Mouse (Mus musculus): ENCODE results near the gene Hnf1b. TPM values are rescaled to one million over a fixed set of nuclear protein-coding genes. Genes with fewer than 3 reads are reported as not detected.

The Hnf1b gene
- polyA plus RNA-seq, 1 experiment from 2014 or later = 0.09 TPM

- no peak overlapping the region for H3K27ac ChIP-seq (ENCODE audit: poor library complexity, severe bottlenecking)
- H3K9me3 ChIP-seq (replicated peaks) = no peaks in the 10 kb centered on the region
- H3K4me1 ChIP-seq (replicated peaks) = no peaks in the 10 kb centered on the region
- no peaks in the 10 kb centered on the region for H3K36me3 ChIP-seq
- ATAC-seq (ENCODE audit: insufficient number of reproducible peaks, low FRiP score) = no peak
- 76% methylated on average over 16 of the region's 16 CpGs for WGBS
- no peaks in the 10 kb centered on the region for H3K27me3 ChIP-seq (replicated peaks)
- H3K9ac ChIP-seq = no peak overlapping the region
- H3K4me3 ChIP-seq = no peak overlapping the region
- H3K4me2 ChIP-seq = no peak overlapping the region
These were observed 46.9 kb downstream of the Hnf1b start for GRCm38 (mm10) chr11:83896430-83897410.

GRCm38 (mm10) chr11:83897569-83897968, 47.7 kb downstream of the Hnf1b start:
- no peak for ATAC-seq (ENCODE audit: insufficient number of reproducible peaks, low FRiP score)
- Histone ChIP-seq H3K27me3 (replicated peaks) (no peaks in the 10 kb centered on the region), H3K4me2 (no peak overlapping the region), H3K4me3 (no peak overlapping the region), H3K9me3 (replicated peaks) (no peaks in the 10 kb centered on the region), H3K27ac (ENCODE audit: poor library complexity, severe bottlenecking) (no peak overlapping the region), H3K9ac (no peak overlapping the region), H3K36me3 (no peaks in the 10 kb centered on the region), H3K4me1 (replicated peaks) (no peaks in the 10 kb centered on the region)
- WGBS = 60% methylated on average over 7 of the region's 7 CpGs

GRCm38 (mm10) chr11:83902812-83903211, 52.9 kb downstream of the Hnf1b start:
- Histone ChIP-seq H3K27me3 (replicated peaks) (no peaks in the 10 kb centered on the region), H3K4me1 (replicated peaks) (no peaks in the 10 kb centered on the region), H3K36me3 (no peaks in the 10 kb centered on the region), H3K4me3 (no peak overlapping the region), H3K4me2 (no peak overlapping the region), H3K9ac (no peak overlapping the region), H3K9me3 (replicated peaks) (no peaks in the 10 kb centered on the region), H3K27ac (ENCODE audit: poor library complexity, severe bottlenecking) (no peak overlapping the region)
- no peak for ATAC-seq (ENCODE audit: insufficient number of reproducible peaks, low FRiP score)
- 78% methylated on average over 3 of the region's 3 CpGs for WGBS

- H3K36me3 ChIP-seq = no peaks in the 10 kb centered on the region
- H3K4me3 ChIP-seq = no peak overlapping the region
- H3K4me1 ChIP-seq (replicated peaks) = no peaks in the 10 kb centered on the region
- H3K4me2 ChIP-seq = no peak overlapping the region
- H3K9me3 ChIP-seq (replicated peaks) = no peaks in the 10 kb centered on the region
- H3K27me3 ChIP-seq (replicated peaks) = no peaks in the 10 kb centered on the region
- no peak overlapping the region for H3K9ac ChIP-seq
- WGBS = 73% methylated on average over 5 of the region's 5 CpGs
- no peak overlapping the region for H3K27ac ChIP-seq (ENCODE audit: poor library complexity, severe bottlenecking)
- no peak for ATAC-seq (ENCODE audit: insufficient number of reproducible peaks, low FRiP score)
These were observed 55.9 kb downstream of the Hnf1b start for GRCm38 (mm10) chr11:83905756-83906155.

- 57% methylated on average over 7 of the region's 7 CpGs for WGBS
- Histone ChIP-seq H3K9me3 (replicated peaks) (no peaks in the 10 kb centered on the region), H3K9ac (no peak overlapping the region), H3K4me3 (no peak overlapping the region), H3K4me1 (replicated peaks) (no peaks in the 10 kb centered on the region), H3K4me2 (no peak overlapping the region), H3K27me3 (replicated peaks) (no peaks in the 10 kb centered on the region), H3K27ac (ENCODE audit: poor library complexity, severe bottlenecking) (no peak overlapping the region), H3K36me3 (no peaks in the 10 kb centered on the region)
- ATAC-seq (ENCODE audit: insufficient number of reproducible peaks, low FRiP score) = no peak
These were observed 58.5 kb downstream of the Hnf1b start for GRCm38 (mm10) chr11:83908376-83908775.

GRCm38 (mm10) chr11:83913824-83914311, 64.0 kb downstream of the Hnf1b start:
- Histone ChIP-seq H3K4me2 (no peak overlapping the region), H3K4me3 (no peak overlapping the region), H3K27me3 (replicated peaks) (0 out of 2 replicates have a peak, but pooled peaks cover 2% of the 10 kb centered on the region), H3K36me3 (no peaks in the 10 kb centered on the region), H3K4me1 (replicated peaks) (0 out of 2 replicates have a peak, but pooled peaks cover 4% of the 10 kb centered on the region), H3K9ac (no peak overlapping the region), H3K27ac (ENCODE audit: poor library complexity, severe bottlenecking) (no peak overlapping the region), H3K9me3 (replicated peaks) (no peaks in the 10 kb centered on the region)
- no peak for ATAC-seq (ENCODE audit: insufficient number of reproducible peaks, low FRiP score)
- WGBS = 64% methylated on average over 8 of the region's 8 CpGs

GRCm38 (mm10) chr11:83914501-83914900, 64.6 kb downstream of the Hnf1b start:
- 0 out of 2 replicates have a peak, but pooled peaks cover 4% of the 10 kb centered on the region for H3K4me1 ChIP-seq (replicated peaks)
- H3K27ac ChIP-seq (ENCODE audit: poor library complexity, severe bottlenecking) = no peak overlapping the region
- ATAC-seq (ENCODE audit: insufficient number of reproducible peaks, low FRiP score) = no peak
- no peaks in the 10 kb centered on the region for H3K9me3 ChIP-seq (replicated peaks)
- WGBS = 49% methylated on average over 4 of the region's 4 CpGs
- no peaks in the 10 kb centered on the region for H3K36me3 ChIP-seq
- no peak overlapping the region for H3K9ac ChIP-seq
- H3K27me3 ChIP-seq (replicated peaks) = 0 out of 2 replicates have a peak, but pooled peaks cover 2% of the 10 kb centered on the region
- no peak overlapping the region for H3K4me2 ChIP-seq
- no peak overlapping the region for H3K4me3 ChIP-seq

- no peak overlapping the region for H3K27ac ChIP-seq (ENCODE audit: poor library complexity, severe bottlenecking)
- H3K4me3 ChIP-seq = no peak overlapping the region
- no peaks in the 10 kb centered on the region for H3K36me3 ChIP-seq
- no peak overlapping the region for H3K9ac ChIP-seq
- H3K4me2 ChIP-seq = no peak overlapping the region
- H3K27me3 ChIP-seq (replicated peaks) = 0 out of 2 replicates have a peak, but pooled peaks cover 2% of the 10 kb centered on the region
- 82% methylated on average over 2 of the region's 2 CpGs for WGBS
- H3K4me1 ChIP-seq (replicated peaks) = no peaks in the 10 kb centered on the region
- H3K9me3 ChIP-seq (replicated peaks) = no peaks in the 10 kb centered on the region
- no peak for ATAC-seq (ENCODE audit: insufficient number of reproducible peaks, low FRiP score)
These were observed 72.7 kb downstream of the Hnf1b start for GRCm38 (mm10) chr11:83922600-83922999.

GRCm38 (mm10) chr11:83927097-83927496, 77.2 kb downstream of the Hnf1b start:
- no peaks in the 10 kb centered on the region for H3K9me3 ChIP-seq (replicated peaks)
- H3K4me2 ChIP-seq = no peak overlapping the region
- no peaks in the 10 kb centered on the region for H3K36me3 ChIP-seq
- no peaks in the 10 kb centered on the region for H3K27me3 ChIP-seq (replicated peaks)
- WGBS = 50% methylated on average over 3 of the region's 3 CpGs
- H3K9ac ChIP-seq = no peak overlapping the region
- ATAC-seq (ENCODE audit: insufficient number of reproducible peaks, low FRiP score) = no peak
- H3K27ac ChIP-seq (ENCODE audit: poor library complexity, severe bottlenecking) = no peak overlapping the region
- H3K4me3 ChIP-seq = no peak overlapping the region
- H3K4me1 ChIP-seq (replicated peaks) = no peaks in the 10 kb centered on the region

- ATAC-seq (ENCODE audit: insufficient number of reproducible peaks, low FRiP score) = no peak
- no peak overlapping the region for H3K4me2 ChIP-seq
- no peak overlapping the region for H3K9ac ChIP-seq
- H3K27me3 ChIP-seq (replicated peaks) = no peaks in the 10 kb centered on the region; the same call in 1 of the 2 replicates
- H3K36me3 ChIP-seq = no peaks in the 10 kb centered on the region
- 70% methylated on average over 10 of the region's 10 CpGs for WGBS
- H3K27ac ChIP-seq (ENCODE audit: poor library complexity, severe bottlenecking) = no peak overlapping the region
- H3K4me1 ChIP-seq (replicated peaks) = no peaks in the 10 kb centered on the region
- H3K4me3 ChIP-seq = no peak overlapping the region
- H3K9me3 ChIP-seq (replicated peaks) = no peaks in the 10 kb centered on the region
These were observed 82.7 kb downstream of the Hnf1b start for GRCm38 (mm10) chr11:83932506-83933106.

- H3K9ac ChIP-seq = no peak overlapping the region
- H3K9me3 ChIP-seq (replicated peaks) = no peaks in the 10 kb centered on the region
- no peak overlapping the region for H3K27ac ChIP-seq (ENCODE audit: poor library complexity, severe bottlenecking)
- H3K27me3 ChIP-seq (replicated peaks) = no peaks in the 10 kb centered on the region; the same call in 1 of the 2 replicates
- H3K4me1 ChIP-seq (replicated peaks) = no peaks in the 10 kb centered on the region
- H3K4me3 ChIP-seq = no peak overlapping the region
- H3K36me3 ChIP-seq = no peaks in the 10 kb centered on the region
- H3K4me2 ChIP-seq = no peak overlapping the region
- WGBS = 88% methylated on average over 4 of the region's 4 CpGs
- ATAC-seq (ENCODE audit: insufficient number of reproducible peaks, low FRiP score) = no peak
These were observed 83.5 kb downstream of the Hnf1b start for GRCm38 (mm10) chr11:83933376-83933775.

Data from heart, embryonic 12.5 days (tissue).